Mouse (Mus musculus) ES-E14 (cell line): ENCODE data around the gene Fyn. TPM values are rescaled to one million over a fixed set of nuclear protein-coding genes. Genes with fewer than 3 reads are reported as not detected.

Experiments
- DNase-seq: peaks from one replicate; pipeline ENCODE4 v3.0.0-alpha.2; 2013; ENCODE audit warnings: low read depth, low spot score
- H3K27ac ChIP-seq: 2 replicates; pipeline ENCODE4 v1.5.1; 2012; ENCODE audit warnings: low read depth, mild to moderate bottlenecking, low read length, moderate library complexity, mixed read lengths; ENCODE audit not compliant: poor library complexity, insufficient read depth, severe bottlenecking
- H3K36me3 ChIP-seq: 2 replicates; pipeline ENCODE4 v1.6.1; 2012; ENCODE audit warnings: mild to moderate bottlenecking, low read length, moderate library complexity, mixed read lengths; ENCODE audit not compliant: control insufficient read depth, poor library complexity, insufficient read depth, severe bottlenecking
- H3K4me1 ChIP-seq, 2 experiments: fragments of 150-350 bp in 1 of 2; sonication (generic) in 1 of 2; 2 replicates each; pipeline ENCODE4 v1.6.1; 2012; ENCODE audit warnings: low read length in 2 of 2, mild to moderate bottlenecking in 1 of 2, mixed read lengths in 1 of 2; ENCODE audit not compliant: control insufficient read depth in 2 of 2, insufficient read depth in 2 of 2, poor library complexity in 1 of 2
- H3K4me3 ChIP-seq, 2 experiments: fragments of 150-350 bp in 1 of 2; sonication (generic) in 1 of 2; 2 replicates each; pipeline ENCODE4 v1.5.1; 2012; ENCODE audit warnings: low read length in 2 of 2, low read depth in 1 of 2, mild to moderate bottlenecking in 1 of 2, mixed read lengths in 1 of 2; ENCODE audit not compliant: insufficient read depth in 1 of 2, poor library complexity in 1 of 2, severe bottlenecking in 1 of 2
- H3K9ac ChIP-seq: 2 replicates; pipeline ENCODE4 v1.6.1; 2012; ENCODE audit warnings: low read depth, mild to moderate bottlenecking, low read length, mixed read lengths; ENCODE audit not compliant: poor library complexity, insufficient read depth, severe bottlenecking
- H3K9me3 ChIP-seq: fragments of 150-350 bp; sonication (generic); 2 replicates; pipeline ENCODE4 v1.6.1; 2012; ENCODE audit warnings: low read depth, mild to moderate bottlenecking, low read length; ENCODE audit not compliant: control insufficient read depth, insufficient read depth
- CHD2 ChIP-seq: IDR thresholded peaks from 2 replicates; pipeline ENCODE4 v1.6.1; 2014; ENCODE audit warnings: mild to moderate bottlenecking, low read depth, low read length, inconsistent platforms
- HCFC1 ChIP-seq: IDR thresholded peaks from 2 replicates; pipeline ENCODE4 v1.6.1; 2012; ENCODE audit warnings: low read length, inconsistent platforms, borderline replicate concordance; ENCODE audit not compliant: insufficient read depth
- MAFK ChIP-seq: IDR thresholded peaks from 2 replicates; pipeline ENCODE4 v1.6.1; 2014; ENCODE audit warnings: mild to moderate bottlenecking, low read depth, low read length, inconsistent platforms; ENCODE audit not compliant: insufficient read depth
- ZC3H11A ChIP-seq: IDR thresholded peaks from 2 replicates; pipeline ENCODE4 v1.6.1; 2012; ENCODE audit warnings: low read depth, mild to moderate bottlenecking, inconsistent platforms, low read length, borderline replicate concordance
- ZNF384 ChIP-seq: IDR thresholded peaks from 2 replicates; pipeline ENCODE4 v1.6.1; 2012; ENCODE audit warnings: low read depth, low read length, inconsistent platforms
- in situ Hi-C, 2 experiments: fragments of 600-800 bp; cut with MboI; formaldehyde crosslinking; loops; one replicate each; pipeline ENCODE4 v1.15.1; 2025; ENCODE audit warnings: low sequenced_read_pairs in 2 of 2, inconsistent platforms in 1 of 2; ENCODE audit not compliant: unreplicated experiment in 2 of 2
- total RNA-seq: library from RNA; depleted of rRNA; stranded (reverse); fragments of 300-350 nt; gene quantifications from 2 replicates; pipeline ENCODE4 v1.2.3, GENCODE M21; 2012

Fyn gene
- total RNA-seq, 1 experiment: 14.6 TPM

DNA sequence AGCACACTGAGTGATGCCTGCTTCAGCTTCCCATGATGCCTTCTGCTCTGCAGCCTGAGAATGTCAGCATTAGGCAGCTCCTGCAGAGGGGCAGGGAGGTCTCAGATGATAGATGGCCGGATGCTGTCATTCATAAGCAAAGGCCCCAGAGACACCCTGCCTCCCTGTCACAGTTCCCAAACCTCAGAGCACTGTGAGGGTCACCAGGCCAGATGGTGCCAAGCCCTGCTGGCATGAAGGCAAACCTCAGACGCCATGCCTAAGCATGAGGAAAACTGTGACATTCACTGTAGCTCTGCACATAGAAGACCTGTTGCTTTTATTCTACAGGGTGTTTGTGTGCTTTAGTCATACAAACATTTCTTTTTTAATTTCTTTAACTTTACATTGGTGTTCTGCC is 193.7 kb downstream of the Fyn start:
- Histone ChIP-seq H3K9ac (no peak overlapping the region), H3K4me3 (no peak overlapping the region), H3K27ac (no peak overlapping the region), H3K36me3 (no peaks in the 10 kb centered on the region), H3K9me3 (no peaks in the 10 kb centered on the region), H3K4me1 (peaks cover 0 to 4% of the 10 kb centered on the region in 2 experiments; a peak in 1 of 4 replicates)
- in situ Hi-C loops: no loop called here
- DNase-seq: no peak
- TF ChIP-seq CHD2 (no peak), ZNF384 (no peak), HCFC1 (no peak), MAFK (no peak), ZC3H11A (no peak)

DNA sequence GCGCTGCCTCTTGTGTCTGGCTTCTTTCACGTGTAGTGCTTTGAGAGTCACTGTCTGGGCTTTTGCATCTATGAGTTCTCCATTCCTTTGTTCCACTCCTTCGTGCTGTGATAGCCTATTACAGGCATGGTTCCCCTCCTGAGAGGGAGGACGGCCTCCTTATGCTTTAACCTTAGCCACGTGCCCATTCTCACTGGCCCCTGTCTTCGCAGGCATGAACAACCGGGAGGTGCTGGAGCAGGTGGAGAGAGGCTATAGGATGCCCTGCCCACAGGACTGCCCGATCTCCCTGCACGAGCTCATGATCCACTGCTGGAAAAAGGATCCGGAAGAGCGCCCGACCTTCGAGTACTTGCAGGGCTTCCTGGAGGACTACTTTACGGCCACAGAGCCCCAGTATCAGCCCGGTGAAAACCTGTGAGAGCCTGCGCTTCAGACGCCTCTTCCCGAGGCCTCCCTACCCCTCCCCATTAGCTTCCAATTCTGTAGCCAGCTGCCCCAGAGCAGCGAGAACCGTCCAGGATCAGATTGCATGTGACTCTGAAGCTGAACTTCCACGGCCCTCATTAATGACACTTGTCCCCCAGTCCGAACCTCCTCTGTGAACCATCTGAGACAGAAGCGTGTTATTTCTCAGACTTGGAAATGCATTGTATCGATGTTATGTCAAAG is 195.0 kb downstream of the Fyn start:
- Histone ChIP-seq H3K36me3 (no peaks in the 10 kb centered on the region), H3K9ac (no peak overlapping the region), H3K27ac (no peak overlapping the region), H3K4me1 (peaks cover 0 to 4% of the 10 kb centered on the region in 2 experiments; a peak in 1 of 4 replicates), H3K4me3 (no peak overlapping the region), H3K9me3 (no peaks in the 10 kb centered on the region)
- in situ Hi-C loops: no loop called here
- DNase-seq: no peak
- no peak for TF ChIP-seq ZNF384
- TF ChIP-seq MAFK: no peak
- no peak for TF ChIP-seq ZC3H11A
- TF ChIP-seq CHD2: no peak
- no peak for TF ChIP-seq HCFC1

DNA sequence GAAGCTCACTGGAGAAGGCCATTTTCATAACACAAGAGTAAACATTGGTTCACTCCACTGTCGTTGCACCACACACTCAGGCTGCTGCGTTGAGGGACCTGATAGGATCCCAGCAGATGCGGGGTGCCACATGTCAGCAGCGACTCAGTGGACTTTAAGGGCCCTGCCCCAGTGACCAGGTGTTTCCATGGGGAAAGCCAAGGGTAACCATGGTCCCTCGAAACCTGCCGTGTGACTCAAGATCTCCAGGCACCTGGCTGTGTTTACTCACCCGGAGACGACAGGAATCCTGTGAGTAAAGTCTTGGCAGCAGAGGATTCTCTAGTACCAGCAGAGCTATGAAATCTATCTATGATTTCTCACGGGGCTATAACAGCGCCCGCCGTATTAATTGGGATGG is 198.2 kb downstream of the Fyn start:
- Histone ChIP-seq H3K4me1 (peaks cover 0 to 4% of the 10 kb centered on the region in 2 experiments; a peak in 2 of 4 replicates), H3K9me3 (no peaks in the 10 kb centered on the region)

DNA sequence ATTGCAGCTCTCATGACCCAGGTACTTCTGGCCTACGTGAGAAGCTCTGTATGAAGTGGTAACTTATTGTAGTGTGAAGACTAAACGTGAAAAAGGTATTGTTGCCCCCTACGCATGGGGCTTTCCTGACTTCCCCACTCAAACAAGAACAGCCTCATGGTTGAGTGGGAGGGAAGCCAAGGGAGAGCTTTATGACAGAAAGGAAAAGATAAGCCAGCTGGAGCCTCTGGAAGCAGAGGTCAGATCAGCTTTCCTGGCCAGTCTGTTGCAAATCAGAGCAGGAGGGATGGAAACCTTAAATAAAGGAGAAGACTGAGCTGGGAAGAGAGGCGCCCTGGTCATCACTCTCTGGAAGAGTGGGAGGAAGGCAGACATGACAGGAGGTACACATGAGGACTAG is 200.3 kb downstream of the Fyn start:
- H3K9ac ChIP-seq: no peak overlapping the region
- peaks cover 8 to 15% of the 10 kb centered on the region in 2 experiments for H3K4me1 ChIP-seq
- in situ Hi-C loops: no loop called here
- H3K4me3 ChIP-seq: no peak overlapping the region
- DNase-seq: no peak
- H3K27ac ChIP-seq: no peak overlapping the region
- H3K9me3 ChIP-seq: no peaks in the 10 kb centered on the region
- no peaks in the 10 kb centered on the region for H3K36me3 ChIP-seq
- TF ChIP-seq HCFC1 (no peak), CHD2 (no peak), MAFK (no peak), ZNF384 (no peak), ZC3H11A (no peak)

More for the DNA sequence above, 198.2 kb downstream of the Fyn start:
- no peak for DNase-seq
- H3K4me3 ChIP-seq: no peak overlapping the region
- H3K36me3 ChIP-seq: no peaks in the 10 kb centered on the region
- H3K27ac ChIP-seq: no peak overlapping the region
- H3K9ac ChIP-seq: no peak overlapping the region
- in situ Hi-C loops: no loop called here
- TF ChIP-seq ZC3H11A (no peak), CHD2 (no peak)

DNA sequence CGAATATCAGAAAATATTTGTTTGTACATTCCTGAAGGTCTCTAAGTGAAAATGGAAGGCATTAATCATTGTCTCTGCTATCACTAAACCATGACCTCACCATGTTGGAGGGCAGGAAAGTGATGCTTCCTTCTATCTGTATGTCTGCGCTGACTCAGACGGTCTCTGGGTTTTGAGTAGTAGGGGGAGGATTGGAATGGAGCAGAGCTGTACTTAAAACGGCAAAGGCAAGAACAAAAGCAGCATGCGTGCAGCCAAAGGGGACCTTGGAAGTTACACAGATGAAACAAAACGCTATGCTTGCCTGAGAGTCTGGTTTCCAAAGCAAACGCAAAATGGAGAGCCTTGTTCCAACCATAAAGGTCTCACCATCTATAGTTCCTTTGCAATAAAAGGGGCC is 202.4 kb downstream of the Fyn start:
- Histone ChIP-seq H3K27ac (no peak overlapping the region), H3K9me3 (no peaks in the 10 kb centered on the region), H3K4me1 (peaks cover 8 to 19% of the 10 kb centered on the region in 2 experiments), H3K36me3 (no peaks in the 10 kb centered on the region), H3K4me3 (no peak overlapping the region), H3K9ac (no peak overlapping the region)
- TF ChIP-seq ZC3H11A: no peak
- TF ChIP-seq HCFC1: no peak
- TF ChIP-seq MAFK: no peak
- no peak for TF ChIP-seq ZNF384
- TF ChIP-seq CHD2: no peak
- no peak for DNase-seq
- in situ Hi-C loops: no loop called here
